Mouse (Mus musculus): ENCODE measurements at regions not wholly inside any gene's neighbourhood (a gene's known extent, or its start where the extent isn't known, plus 50 kb on each side); places are given as distances from the start of the nearest gene placed in this dataset.

DNA sequence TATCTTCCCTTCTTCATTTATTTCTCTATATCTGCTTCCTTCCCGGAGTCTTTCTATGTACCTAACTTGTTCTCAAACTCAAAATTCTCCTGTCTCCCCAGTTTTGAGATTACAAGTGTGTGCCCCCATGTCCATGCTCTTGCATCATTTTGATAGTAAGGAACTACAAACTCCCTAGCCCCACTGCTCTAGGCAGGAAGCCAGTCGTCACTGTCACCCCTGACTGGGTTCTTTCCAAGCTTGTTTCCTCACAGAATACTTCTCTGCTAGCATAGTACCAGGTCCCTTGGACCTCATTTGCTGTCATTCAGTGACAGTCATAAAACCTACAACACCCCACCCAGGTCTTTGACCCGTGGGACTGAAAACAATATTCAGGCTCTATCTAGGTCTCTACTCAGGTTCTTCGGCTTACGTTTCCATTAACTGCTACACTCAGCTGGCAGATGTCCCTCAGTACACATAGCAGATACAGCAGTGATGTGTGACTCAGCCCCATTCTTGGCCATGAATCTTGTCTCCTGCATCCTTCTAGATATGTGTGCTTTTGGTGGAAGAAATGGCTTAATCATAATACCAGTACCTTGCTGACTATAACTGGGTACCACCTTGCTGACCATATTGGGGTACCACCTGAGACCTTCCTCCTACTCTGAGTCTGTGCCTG lies 89.3 kb upstream of the Atg10 start:
- H3K27me3 ChIP-seq (ENCODE audit: control insufficient read depth in 1 of 2, insufficient read depth in 2 of 2, low read length in 2 of 2): no peaks in the 10 kb centered on the region
- no peaks in the 10 kb centered on the region for H3K79me2 ChIP-seq (ENCODE audit: control insufficient read depth, insufficient read depth, low read length, poor library complexity)
- no peak for TF ChIP-seq SIN3A (IDR thresholded peaks at IDR 0.05; ENCODE audit: low read length)
- no peak for TF ChIP-seq RCOR1 (IDR thresholded peaks at IDR 0.05; ENCODE audit: low read depth, low read length)
- TF ChIP-seq TCF12 (IDR thresholded peaks at IDR 0.05; ENCODE audit: low read depth, low read length): peak; percentile 36; the same call in 1 of the 2 replicates
- TF ChIP-seq JUND (IDR thresholded peaks at IDR 0.05; ENCODE audit: low read depth, low read length): no peak
- TF ChIP-seq TAL1 (IDR thresholded peaks at IDR 0.05; ENCODE audit: low read length): no peak
- TF ChIP-seq GATA1 (IDR thresholded peaks at IDR 0.05; ENCODE audit: low read depth, low read length): no peak
- TF ChIP-seq HCFC1 (IDR thresholded peaks at IDR 0.05; ENCODE audit: low read depth, low read length): no peak
- no peak for TF ChIP-seq MEF2A (IDR thresholded peaks at IDR 0.05; ENCODE audit: extremely low read depth, insufficient replicate concordance, low read depth, low read length, poor library complexity, severe bottlenecking)
- no peak for TF ChIP-seq GABPA (IDR thresholded peaks at IDR 0.05; ENCODE audit: low read depth, low read length)
- no peak; the same call in 1 of the 2 replicates for TF ChIP-seq KAT2A (conservative IDR thresholded peaks at IDR 0.05; ENCODE audit: low read depth, low read length)
- no peak for TF ChIP-seq POLR2AphosphoS2 (IDR thresholded peaks at IDR 0.05; ENCODE audit: low read length)
- TF ChIP-seq EP300 (IDR thresholded peaks at IDR 0.05; ENCODE audit: low read depth in 1 of 2, low read length in 2 of 2): peak in 1 of 2 experiments; percentile 5; a peak in 1 of 4 replicates
- TF ChIP-seq POLR2AphosphoS5 (IDR thresholded peaks at IDR 0.05; ENCODE audit: borderline replicate concordance, low read depth, low read length): no peak
- TF ChIP-seq POLR2A (IDR thresholded peaks at IDR 0.05; ENCODE audit: control insufficient read depth in 1 of 2, insufficient read depth in 1 of 2, low read depth in 1 of 2, low read length in 2 of 2, poor library complexity in 1 of 2): no peak
- peak; percentile 56 for DNase-seq (ENCODE audit: low read depth, low spot score)
- H3K9me3 ChIP-seq (replicated peaks; ENCODE audit: insufficient read depth, low read length): no peaks in the 10 kb centered on the region
- H3K4me3 ChIP-seq (ENCODE audit: control insufficient read depth in 1 of 2, insufficient read depth in 1 of 2, low read depth in 2 of 2, low read length in 2 of 2): peak overlapping the region in 1 of 2 experiments; percentile 45; a peak in 1 of 4 replicates
- peaks cover 8 to 12% of the 10 kb centered on the region in 2 experiments; a peak in 3 of 4 replicates for H3K4me1 ChIP-seq (ENCODE audit: control insufficient read depth in 1 of 2, insufficient read depth in 2 of 2, low read length in 2 of 2)
- H3K27ac ChIP-seq (ENCODE audit: control insufficient read depth, low read depth, low read length): peak overlapping the region; percentile 61
- H3K9ac ChIP-seq (ENCODE audit: control insufficient read depth, low read depth, low read length, poor library complexity, severe bottlenecking): no peak overlapping the region; the same call in 1 of the 2 replicates
- peaks cover 0 to 12% of the 10 kb centered on the region in 2 experiments; a peak in 2 of 4 replicates for H3K36me3 ChIP-seq (ENCODE audit: control insufficient read depth in 1 of 2, insufficient read depth in 2 of 2, low read length in 2 of 2)

DNA sequence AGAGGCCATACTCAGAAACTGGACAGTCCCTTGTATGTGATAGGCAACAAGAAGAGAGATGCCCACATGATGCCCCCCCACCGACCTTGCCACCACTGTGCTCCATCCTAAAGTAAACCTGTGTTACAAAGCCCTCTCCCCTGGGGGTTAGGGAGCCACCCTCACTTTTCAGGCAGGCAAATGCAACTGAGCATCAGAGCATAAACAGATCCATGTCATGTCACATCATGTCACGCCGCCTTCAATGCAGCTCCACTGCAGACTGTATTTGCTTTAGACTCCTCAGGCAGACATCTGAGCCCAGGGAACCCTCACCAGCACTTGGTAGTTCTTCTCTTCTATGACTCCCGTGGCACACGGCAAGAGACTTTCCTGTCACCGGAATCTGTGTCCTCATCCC lies 98.6 kb upstream of the Atg10 start:
- Histone ChIP-seq H3K79me2 (ENCODE audit: control insufficient read depth, insufficient read depth, low read length, poor library complexity) (no peaks in the 10 kb centered on the region), H3K36me3 (ENCODE audit: control insufficient read depth in 1 of 2, insufficient read depth in 2 of 2, low read length in 2 of 2) (peaks cover 0 to 5% of the 10 kb centered on the region in 2 experiments; a peak in 2 of 4 replicates), H3K4me3 (ENCODE audit: control insufficient read depth in 1 of 2, insufficient read depth in 1 of 2, low read depth in 2 of 2, low read length in 2 of 2) (no peak overlapping the region), H3K27ac (ENCODE audit: control insufficient read depth, low read depth, low read length) (no peak overlapping the region), H3K4me1 (ENCODE audit: control insufficient read depth in 1 of 2, insufficient read depth in 2 of 2, low read length in 2 of 2) (peaks cover 0 to 6% of the 10 kb centered on the region in 2 experiments; a peak in 2 of 4 replicates), H3K9me3 (replicated peaks; ENCODE audit: insufficient read depth, low read length) (no peaks in the 10 kb centered on the region), H3K27me3 (ENCODE audit: control insufficient read depth in 1 of 2, insufficient read depth in 2 of 2, low read length in 2 of 2) (no peaks in the 10 kb centered on the region), H3K9ac (ENCODE audit: control insufficient read depth, low read depth, low read length, poor library complexity, severe bottlenecking) (no peak overlapping the region)
- TF ChIP-seq ZKSCAN1 (IDR thresholded peaks at IDR 0.05; ENCODE audit: low read depth, low read length) (no peak), POLR2A (IDR thresholded peaks at IDR 0.05; ENCODE audit: control insufficient read depth in 1 of 2, insufficient read depth in 1 of 2, low read depth in 1 of 2, low read length in 2 of 2, poor library complexity in 1 of 2) (no peak), TAL1 (IDR thresholded peaks at IDR 0.05; ENCODE audit: low read length) (no peak), ELF1 (IDR thresholded peaks at IDR 0.05; ENCODE audit: low read depth, low read length) (no peak), NRF1 (IDR thresholded peaks at IDR 0.05; ENCODE audit: insufficient read depth, low read depth, low read length, poor library complexity, severe bottlenecking) (no peak), JUND (IDR thresholded peaks at IDR 0.05; ENCODE audit: low read depth, low read length) (no peak), RAD21 (IDR thresholded peaks at IDR 0.05; ENCODE audit: low read depth, low read length) (no peak), ZC3H11A (IDR thresholded peaks at IDR 0.05; ENCODE audit: low read depth, low read length) (no peak), SIN3A (IDR thresholded peaks at IDR 0.05; ENCODE audit: low read length) (no peak), MEF2A (IDR thresholded peaks at IDR 0.05; ENCODE audit: extremely low read depth, insufficient replicate concordance, low read depth, low read length, poor library complexity, severe bottlenecking) (no peak), ZMIZ1 (IDR thresholded peaks at IDR 0.05; ENCODE audit: low read depth, low read length) (no peak), ZNF384 (IDR thresholded peaks at IDR 0.05; ENCODE audit: low read depth, low read length) (no peak), CHD1 (IDR thresholded peaks at IDR 0.05; ENCODE audit: low read depth, low read length) (no peak), MXI1 (IDR thresholded peaks at IDR 0.05; ENCODE audit: low read depth, low read length) (no peak), MYC (IDR thresholded peaks at IDR 0.05; ENCODE audit: low read depth, low read length) (no peak), USF2 (IDR thresholded peaks at IDR 0.05; ENCODE audit: borderline replicate concordance in 1 of 2, insufficient read depth in 1 of 2, low read depth in 1 of 2, low read length in 2 of 2) (no peak), BHLHE40 (IDR thresholded peaks at IDR 0.05; ENCODE audit: borderline replicate concordance, low read depth, low read length) (no peak), SMC3 (IDR thresholded peaks at IDR 0.05; ENCODE audit: low read depth, low read length) (no peak)
- no peak for DNase-seq (ENCODE audit: low read depth, low spot score)

Measured in MEL (cell line).